Mouse (Mus musculus): Measurements from ENCODE around the gene Slc7a11.

The Slc7a11 gene

GRCm38 (mm10) chr3:50138319-50138718, 305.1 kb downstream of the Slc7a11 start:
- no peak for DNase-seq (ENCODE audit: low spot score)

- DNase-seq (ENCODE audit: low spot score) = no peak
Measured at GRCm38 (mm10) chr3:50132204-50132603, 311.2 kb downstream of the Slc7a11 start.

GRCm38 (mm10) chr3:50130319-50130718, 313.1 kb downstream of the Slc7a11 start:
- no peak for DNase-seq (ENCODE audit: low spot score)

GRCm38 (mm10) chr3:50121001-50121400, 322.4 kb downstream of the Slc7a11 start:
- DNase-seq (ENCODE audit: low spot score) = no peak

- DNase-seq (ENCODE audit: low spot score) = no peak
Measured at GRCm38 (mm10) chr3:50116266-50116665, 327.1 kb downstream of the Slc7a11 start.

- no peak for DNase-seq (ENCODE audit: low spot score)
Measured at GRCm38 (mm10) chr3:50105509-50105908, 337.9 kb downstream of the Slc7a11 start.

GRCm38 (mm10) chr3:50094404-50095092, 348.9 kb downstream of the Slc7a11 start:
- DNase-seq (ENCODE audit: low spot score) = no peak

- DNase-seq (ENCODE audit: low spot score) = peak; percentile 21
Measured at GRCm38 (mm10) chr3:50076979-50077378, 366.4 kb downstream of the Slc7a11 start.

GRCm38 (mm10) chr3:50063396-50063795, 380.0 kb downstream of the Slc7a11 start:
- no peak for DNase-seq (ENCODE audit: low spot score)

- DNase-seq (ENCODE audit: low spot score) = no peak
Measured at GRCm38 (mm10) chr3:50044666-50045065, 398.7 kb downstream of the Slc7a11 start.

GRCm38 (mm10) chr3:50044160-50044559, 399.3 kb downstream of the Slc7a11 start:
- DNase-seq (ENCODE audit: low spot score) = no peak

- no peak for DNase-seq (ENCODE audit: low spot score)
Measured at GRCm38 (mm10) chr3:50041141-50041540, 402.3 kb downstream of the Slc7a11 start.

- no peak for DNase-seq (ENCODE audit: low spot score)
Measured at GRCm38 (mm10) chr3:50035875-50036528, 407.4 kb downstream of the Slc7a11 start.

- no peak for DNase-seq (ENCODE audit: low spot score)
Measured at GRCm38 (mm10) chr3:50033325-50033724, 410.1 kb downstream of the Slc7a11 start.

GRCm38 (mm10) chr3:50026039-50026438, 417.4 kb downstream of the Slc7a11 start:
- DNase-seq (ENCODE audit: low spot score) = no peak

- DNase-seq (ENCODE audit: low spot score) = no peak
Measured at GRCm38 (mm10) chr3:50014396-50014795, 429.0 kb downstream of the Slc7a11 start.

GRCm38 (mm10) chr3:50012012-50012411, 431.4 kb downstream of the Slc7a11 start:
- no peak for DNase-seq (ENCODE audit: low spot score)

GRCm38 (mm10) chr3:50003970-50004683, 439.3 kb downstream of the Slc7a11 start:
- DNase-seq (ENCODE audit: low spot score) = no peak

GRCm38 (mm10) chr3:50002067-50002466, 441.3 kb downstream of the Slc7a11 start:
- DNase-seq (ENCODE audit: low spot score) = no peak

GRCm38 (mm10) chr3:50001635-50002034, 441.8 kb downstream of the Slc7a11 start:
- no peak for DNase-seq (ENCODE audit: low spot score)

- no peak for DNase-seq (ENCODE audit: low spot score)
Measured at GRCm38 (mm10) chr3:49992891-49993290, 450.5 kb downstream of the Slc7a11 start.

GRCm38 (mm10) chr3:49987236-49987635, 456.2 kb downstream of the Slc7a11 start:
- DNase-seq (ENCODE audit: low spot score) = no peak

- no peak for DNase-seq (ENCODE audit: low spot score)
Measured at GRCm38 (mm10) chr3:49984795-49985194, 458.6 kb downstream of the Slc7a11 start.
